Mouse (Mus musculus) liver, embryonic 14.5 days (tissue): ENCODE measurements around the gene Asic1.

ENCODE experiments used
- CTCF ChIP-seq: IDR thresholded peaks from 2 replicates; pipeline ENCODE4 v1.5.1; 2016; ENCODE audit warnings: antibody characterized with exemption, low read depth, control low read depth
- EP300 ChIP-seq: IDR thresholded peaks from 2 replicates; pipeline ENCODE4 v1.6.1; 2016; ENCODE audit warnings: antibody characterized with exemption, low read depth

DNA sequence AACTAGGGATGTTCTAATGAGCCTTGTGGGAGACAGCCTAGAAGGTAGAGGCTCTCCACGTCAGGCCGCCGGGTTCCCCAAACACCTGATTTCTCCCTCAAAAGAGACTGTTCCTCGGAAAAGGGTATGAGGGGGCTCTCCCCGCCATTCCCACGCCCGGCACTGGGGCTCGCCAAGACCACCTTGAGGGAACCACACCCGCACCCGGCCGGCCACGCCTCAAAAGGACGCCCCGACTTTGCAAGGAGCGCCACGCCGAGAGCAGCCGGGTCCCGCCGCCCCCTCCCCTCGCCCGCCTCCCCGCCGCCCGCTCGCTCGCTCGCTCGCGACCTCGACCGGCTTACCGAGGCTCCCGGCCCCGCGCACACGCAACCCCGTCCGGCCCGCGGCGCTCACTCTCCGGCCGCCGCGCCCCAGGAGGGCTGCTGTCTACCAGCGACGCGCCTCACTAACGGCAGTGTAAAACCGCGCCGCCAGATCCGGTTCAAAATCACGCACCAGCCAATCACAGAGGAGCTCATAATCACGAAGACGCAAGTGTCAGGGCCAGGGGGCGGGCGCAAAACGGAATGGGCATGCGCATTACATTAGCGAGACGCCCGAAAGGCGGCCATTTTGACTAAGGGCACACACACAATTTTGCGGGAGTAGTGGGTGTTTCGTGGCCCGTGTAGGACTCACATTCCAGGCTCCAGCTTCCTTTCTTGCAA lies 18.9 kb upstream of the Asic1 start, which contains the start of gene Racgap1:
- TF ChIP-seq CTCF = no peak
- no peak for TF ChIP-seq EP300
